Mouse (Mus musculus) kidney, adult 8-10 months (tissue): Measurements from ENCODE around the gene Emc10.

ENCODE experiments used
- DNase-seq, 2 experiments: peaks; one replicate each; pipeline ENCODE4 v3.0.0; 2022

Gene Emc10

DNA sequence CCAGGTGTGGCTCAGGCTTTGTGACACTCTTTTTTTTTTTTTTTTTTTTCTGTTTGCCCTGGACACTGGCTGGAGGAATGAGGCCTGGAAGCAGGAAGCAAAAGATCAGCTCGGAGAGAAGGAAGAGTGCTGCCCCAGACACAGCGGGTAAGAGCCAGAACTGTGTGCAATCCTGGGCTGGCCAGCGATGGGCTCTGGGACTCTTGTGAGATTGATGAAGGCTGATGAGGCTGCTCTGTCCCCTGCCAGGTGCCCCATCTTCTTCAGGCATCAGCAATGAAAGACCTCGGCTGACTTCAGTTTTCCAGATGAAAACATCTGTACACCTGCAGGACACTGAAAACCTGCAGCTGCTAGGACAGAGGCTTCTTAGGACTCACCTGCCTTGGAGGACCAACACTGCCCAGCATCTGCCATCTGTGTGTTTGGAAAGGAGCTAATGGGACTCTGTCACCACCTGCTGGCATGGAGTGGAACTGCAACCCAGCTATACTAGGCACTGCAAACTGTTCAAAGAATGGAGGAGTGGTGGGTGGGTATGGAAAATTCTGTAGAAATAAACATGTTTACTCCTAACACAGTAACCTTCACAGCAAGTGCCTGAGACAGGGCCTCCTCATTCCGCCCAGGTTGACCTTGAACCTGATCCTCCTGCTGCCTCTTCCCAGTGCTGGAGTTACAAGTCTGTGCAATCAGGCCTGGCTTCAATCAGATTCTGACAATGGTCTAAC is 11.3 kb downstream of the Emc10 start:
- peak; percentile 42 to 81 for DNase-seq

DNA sequence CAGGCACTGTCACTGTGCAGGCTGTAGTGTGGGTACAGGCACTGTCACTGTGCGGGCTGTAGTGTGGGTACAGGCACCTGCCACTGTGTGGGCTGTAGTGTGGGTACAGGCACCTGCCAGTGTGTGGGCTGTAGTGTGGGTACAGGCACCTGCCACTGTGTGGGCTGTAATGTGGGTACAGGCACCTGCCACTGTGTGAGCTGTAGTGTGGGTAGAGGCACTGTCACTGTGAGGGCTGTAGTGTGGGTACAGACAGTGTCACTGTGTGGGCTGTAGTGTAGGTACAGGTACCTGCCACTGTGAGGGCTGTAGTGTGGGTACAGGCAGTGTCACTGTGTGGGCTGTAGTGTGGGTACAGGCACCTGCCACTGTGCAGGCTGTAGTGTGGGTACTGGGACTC is 12.2 kb downstream of the Emc10 start:
- no peak for DNase-seq

DNA sequence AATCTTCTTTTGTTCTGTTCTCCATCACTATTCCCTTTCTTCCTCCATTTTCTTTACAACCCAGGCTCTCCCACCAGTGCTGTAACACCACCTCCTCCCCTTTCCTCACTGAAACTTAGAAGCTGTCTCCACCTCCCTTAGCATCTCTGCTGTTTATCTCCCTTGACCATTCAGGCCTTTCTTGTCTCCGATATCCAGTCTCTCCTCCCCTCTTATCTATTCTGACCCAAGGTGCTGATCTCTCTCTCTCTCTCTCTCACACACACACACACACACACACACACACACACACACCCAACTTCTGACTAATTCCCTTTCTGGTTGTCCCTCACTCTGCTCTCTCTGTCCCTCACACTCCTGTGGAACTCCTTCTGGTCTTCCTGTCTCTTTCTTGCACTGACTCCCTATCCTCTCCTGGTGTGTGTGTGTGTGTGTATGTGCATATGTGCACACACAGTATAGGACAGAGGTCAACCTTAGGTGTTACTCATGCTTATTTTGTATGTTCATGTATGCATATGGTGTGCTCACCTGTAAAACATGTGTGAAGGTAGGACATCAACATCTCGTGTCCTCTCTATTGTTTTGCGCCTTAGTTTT is 13.4 kb downstream of the Emc10 start:
- DNase-seq: no peak

DNA sequence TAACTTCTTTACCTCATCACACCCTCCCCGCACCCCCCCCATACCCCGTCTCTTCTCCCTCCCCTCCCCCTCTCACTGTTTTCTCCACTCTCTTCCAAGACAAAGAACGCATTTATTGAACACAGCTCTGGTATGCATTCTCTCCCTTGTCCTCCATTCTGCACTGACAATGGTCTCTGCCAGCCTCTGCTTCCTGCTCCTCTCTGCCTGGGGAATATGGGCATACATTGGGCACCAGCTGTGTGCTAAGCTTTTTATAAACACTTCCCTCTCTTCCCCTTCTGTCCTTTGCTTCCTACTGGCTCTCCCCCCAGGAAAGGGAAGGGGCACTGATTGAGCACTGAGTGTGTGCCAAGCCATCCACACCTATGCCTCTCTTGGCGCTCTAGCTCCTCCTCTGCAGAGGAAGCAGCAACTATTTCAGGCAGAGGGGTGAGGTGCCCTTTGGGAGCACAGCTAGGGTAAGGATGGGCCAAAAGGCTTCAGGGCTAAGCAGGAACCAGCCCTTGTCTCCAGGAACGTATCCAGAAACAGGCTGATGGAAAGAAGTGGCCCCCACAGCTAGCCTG is 21.2 kb downstream of the Emc10 start:
- DNase-seq: no peak

DNA sequence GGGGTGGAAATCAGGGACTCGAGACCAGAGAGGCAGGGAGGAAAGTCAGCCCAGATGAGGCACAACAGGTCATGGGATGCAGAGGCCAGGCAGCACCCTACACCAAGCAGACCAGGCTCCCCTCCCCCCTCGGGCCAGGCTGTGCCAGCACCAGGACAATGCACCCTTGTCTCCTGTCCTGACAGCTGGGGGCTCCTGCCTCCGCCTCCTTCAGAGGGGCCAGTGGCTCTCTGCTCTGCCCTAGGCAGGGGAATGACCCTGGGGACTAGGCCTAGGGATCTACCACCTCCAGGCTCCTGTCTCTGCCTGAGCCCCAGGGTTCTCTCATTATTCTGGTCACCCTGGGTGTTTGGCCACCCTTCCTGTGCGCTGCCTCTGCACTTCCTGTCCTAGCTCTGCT is 21.9 kb downstream of the Emc10 start:
- DNase-seq: no peak

DNA sequence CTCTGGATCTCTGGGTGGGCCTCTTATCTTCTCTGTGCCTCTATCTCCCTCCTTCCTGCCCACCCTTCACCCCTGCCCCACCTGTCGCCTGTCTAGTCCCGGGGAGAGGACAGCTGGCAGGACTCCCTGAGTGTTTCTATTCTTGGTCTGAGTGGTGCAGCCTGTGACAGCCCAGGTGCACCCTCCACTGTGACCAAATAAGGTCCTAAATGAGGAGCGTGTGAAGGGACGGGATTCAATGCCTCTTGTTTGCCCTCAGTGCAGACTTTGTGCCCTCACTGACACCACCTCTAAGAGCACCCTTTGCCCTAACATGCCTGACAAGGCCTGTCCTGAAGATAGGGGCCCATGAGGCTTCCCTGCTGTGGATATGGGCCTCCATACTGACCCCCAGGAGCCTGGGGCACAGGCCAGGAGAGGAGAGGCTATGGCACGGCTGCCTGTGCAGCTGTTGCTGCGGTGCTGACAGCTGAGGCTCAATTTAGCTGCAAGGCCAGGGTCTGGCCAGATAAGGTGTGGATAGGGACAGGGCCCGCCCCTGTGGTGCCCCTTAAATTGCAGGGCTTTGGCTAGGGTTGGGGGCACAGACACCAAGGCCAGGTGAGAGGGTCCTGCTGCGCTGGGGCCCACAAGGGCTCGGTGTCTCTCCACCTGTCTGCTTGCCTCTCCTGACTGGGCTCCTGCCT is 23.2 kb downstream of the Emc10 start:
- DNase-seq: no peak

DNA sequence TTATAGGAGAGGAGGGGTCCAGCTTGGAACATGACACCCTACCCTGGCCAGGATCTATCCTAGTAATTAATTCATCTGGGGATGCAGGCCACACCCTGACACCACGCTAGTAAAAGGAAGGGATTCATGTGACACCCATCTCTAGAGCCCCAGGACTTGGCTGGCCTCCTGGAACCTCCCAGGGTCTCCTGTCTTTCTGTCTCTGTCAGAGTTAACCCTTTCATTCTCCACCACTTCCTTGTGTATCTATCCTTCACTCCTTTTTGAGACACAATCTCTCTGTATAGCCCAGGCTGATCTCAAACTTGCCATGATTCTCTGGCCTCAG is 23.8 kb downstream of the Emc10 start:
- DNase-seq: no peak

DNA sequence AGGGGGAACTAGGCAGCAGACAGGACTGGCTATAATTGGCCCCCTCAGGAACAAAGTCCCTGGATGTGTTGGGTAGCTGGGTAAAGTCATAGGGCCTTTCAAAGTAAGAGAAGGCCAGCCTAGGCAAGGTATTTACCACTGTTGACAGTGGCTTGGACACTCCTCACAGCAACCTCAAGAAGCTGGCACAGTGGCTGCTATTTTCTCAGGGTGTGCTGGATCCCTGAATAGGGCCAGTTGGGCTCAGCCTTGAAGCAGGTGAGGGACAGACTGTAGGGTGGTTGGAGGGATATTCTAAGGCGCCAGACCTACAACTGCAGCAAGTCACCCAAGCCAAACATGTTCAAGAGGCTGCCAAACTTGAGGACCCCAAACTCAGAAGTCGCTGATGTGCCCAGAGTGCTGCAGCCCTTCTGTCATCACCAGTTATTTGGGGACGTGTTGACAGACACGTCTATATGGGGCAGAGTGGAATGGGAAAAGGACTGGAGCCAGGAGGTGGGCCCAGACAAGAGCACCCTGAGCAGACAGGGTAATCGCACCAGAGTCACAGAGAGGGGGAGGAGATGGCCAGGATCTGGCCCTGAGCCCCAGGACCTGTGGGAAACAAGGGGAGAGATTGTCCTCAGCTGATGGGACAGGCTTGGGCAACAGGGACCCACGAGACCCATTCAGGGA is 24.3 kb downstream of the Emc10 start:
- DNase-seq: no peak

DNA sequence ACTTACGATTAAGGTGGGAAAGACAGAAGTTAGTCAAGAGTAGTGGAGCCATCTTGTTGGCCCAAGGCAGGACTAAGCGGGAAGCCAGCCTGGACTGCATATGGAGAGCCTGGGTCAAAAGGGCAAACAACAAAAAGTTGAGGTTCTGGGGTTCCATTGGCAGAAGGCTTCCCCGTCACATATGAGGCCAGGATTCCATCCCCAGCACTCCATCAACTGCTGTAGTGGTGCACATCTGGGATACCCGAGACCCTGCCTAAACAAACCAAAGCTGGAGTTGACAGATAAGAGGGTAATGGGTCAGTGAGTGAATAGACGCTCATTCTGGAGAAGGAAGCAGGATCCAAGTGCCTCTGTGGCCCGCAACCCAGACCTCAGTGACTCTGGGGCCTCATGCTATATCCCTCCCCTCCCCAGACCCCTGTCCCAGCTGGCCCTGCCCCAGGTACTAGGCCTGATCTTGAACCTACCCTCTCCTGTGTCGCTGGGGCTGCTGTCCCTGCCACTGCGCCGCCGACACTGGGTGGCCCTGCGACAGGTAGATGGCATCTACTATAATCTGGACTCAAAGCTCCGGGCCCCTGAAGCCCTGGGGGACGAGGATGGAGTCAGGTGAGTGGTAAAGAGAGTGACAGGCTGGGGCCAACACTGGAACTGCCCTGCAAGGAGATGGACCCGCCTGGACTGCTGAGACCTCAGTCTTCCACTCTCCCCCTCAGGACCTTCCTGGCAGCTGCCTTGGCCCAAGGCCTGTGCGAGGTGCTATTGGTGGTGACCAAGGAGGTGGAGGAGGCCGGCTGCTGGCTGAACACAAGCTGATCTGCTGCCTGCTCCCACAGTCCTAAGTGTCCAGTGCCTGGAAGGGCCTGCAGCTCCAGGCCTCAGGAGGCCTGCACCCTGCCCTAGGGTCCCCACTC is 25.4 kb downstream of the Emc10 start:
- no peak for DNase-seq

DNA sequence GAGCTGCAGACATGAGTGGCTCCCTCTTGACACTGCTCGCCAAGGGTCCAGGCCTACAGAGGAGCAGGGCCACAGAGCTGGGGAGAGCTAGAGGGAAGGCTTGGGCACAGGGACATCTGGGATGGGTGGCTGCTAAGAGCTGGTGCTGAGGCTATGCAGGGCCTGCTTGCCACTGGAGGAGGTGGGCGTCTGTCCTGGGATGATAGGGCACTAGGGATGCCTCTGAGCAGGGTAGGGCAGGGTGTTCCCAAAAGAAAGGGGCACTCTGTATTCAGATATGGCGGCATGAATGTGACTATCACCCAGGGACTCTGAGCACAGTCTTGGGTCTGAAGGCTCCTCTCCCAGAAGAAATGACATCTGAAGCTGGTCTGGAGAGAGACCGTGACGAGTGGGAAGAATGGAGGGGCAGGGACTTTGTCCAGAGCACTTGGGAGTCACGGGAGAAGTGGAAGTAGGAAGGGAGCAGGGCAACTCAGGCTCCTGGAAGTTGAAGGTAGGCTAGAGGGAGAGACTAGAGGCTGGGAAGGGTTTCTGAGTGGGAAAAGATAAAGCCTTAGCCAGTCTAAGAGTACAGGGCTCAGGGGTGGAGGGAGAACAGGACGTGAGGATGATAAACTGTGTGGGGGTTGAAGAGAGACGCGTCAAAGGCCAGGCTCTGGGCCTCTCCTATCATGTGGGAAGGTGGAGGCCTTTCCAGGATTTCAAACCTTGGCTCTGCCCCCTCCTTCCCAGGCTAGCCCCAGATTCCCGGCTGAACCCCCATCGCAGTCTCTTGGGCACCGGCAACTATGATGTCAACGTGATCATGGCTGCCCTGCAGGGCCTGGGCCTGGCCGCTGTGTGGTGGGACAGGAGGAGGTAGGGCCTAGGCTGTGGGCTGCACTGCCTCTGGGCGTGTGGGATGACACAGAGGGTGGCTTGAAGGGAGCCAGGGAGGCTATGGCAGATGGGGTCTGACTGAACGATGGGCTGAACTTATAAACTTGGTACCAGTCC is 26.4 kb downstream of the Emc10 start:
- DNase-seq: no peak

DNA sequence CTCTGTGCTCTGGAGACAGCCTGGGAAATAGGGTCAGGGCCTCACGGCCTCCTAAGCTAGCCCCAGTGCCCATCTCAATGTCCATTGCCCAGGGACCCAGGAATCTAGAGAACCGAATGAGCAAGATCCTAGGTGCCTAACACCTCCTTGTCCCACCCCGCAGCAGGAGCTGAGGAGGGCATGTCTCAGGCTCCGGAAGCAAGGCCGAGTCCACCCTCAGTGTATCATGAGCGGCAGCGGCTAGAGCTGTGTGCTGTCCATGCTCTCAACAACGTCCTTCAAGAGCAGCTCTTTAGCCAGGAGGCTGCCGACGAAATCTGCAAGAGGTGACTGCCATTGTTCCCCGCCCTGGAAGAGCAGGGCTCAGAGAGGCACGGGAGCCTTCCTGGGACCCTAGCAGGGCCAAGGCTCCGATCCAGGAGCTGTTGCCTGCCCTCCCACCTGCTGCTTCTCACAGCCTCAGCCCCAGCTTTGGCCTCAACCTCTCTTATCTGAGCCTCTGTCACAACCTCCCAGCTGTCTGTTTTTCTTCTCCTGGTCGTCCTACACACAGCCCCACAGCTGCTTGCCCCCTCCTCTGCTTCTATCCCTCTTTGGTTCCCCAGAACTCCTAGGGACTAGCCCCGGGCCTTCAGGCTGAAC is 27.6 kb downstream of the Emc10 start:
- DNase-seq: no peak

DNA sequence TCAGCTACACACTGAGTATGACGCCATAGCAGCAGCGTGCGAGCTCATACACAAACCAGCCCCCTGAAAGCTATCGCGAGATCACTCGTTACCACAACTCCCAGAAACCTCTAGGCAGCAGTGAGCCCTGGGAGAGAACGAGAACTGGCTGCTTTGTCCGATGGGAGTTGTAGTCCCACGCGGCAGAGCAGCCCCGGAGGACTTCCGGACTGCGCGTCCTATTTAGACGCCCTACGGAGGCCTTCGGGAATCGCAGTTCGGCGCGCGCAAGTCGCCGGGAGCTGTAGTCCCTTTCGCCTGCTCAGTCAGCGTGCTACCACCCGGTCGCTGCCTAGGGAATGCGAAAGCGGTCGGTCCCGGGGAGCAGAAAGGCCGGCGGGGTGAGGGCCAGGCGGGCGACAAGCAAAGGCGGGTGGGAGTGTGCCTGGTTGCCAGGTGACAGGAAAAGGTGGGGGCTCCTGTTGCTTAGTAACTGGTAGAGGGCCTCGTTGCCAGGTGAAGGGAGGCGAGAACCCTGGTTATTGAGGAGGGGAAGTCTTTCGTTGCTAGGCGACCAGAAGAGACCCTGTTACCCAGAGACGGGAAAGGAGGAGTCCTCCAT is 28.4 kb downstream of the Emc10 start, which contains the start of gene Josd2:
TSS of gene Josd2 (plus strand) at position 170 of the 601 bp plus-strand sequence.
- peak; percentile 96 to 98 for DNase-seq

DNA sequence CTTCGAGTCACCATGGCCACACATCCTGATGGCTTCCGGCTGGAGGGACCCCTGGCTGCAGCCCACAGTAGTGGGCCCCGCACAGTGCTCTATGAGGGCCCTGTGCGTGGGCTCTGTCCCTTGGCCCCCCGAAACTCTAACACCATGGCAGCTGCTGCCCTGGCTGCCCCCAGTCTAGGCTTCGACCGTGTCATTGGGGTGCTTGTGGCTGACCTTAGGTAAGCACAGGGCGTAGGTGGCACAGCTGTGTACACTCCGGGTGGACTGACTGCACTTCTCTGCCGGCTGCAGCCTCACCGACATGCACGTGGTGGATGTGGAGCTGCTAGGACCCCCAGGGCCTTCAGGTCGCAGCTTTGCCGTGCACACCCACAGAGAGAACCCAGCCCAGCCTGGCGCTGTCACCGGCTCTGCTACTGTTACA is 29.4 kb downstream of the Emc10 start:
- no peak for DNase-seq

DNA sequence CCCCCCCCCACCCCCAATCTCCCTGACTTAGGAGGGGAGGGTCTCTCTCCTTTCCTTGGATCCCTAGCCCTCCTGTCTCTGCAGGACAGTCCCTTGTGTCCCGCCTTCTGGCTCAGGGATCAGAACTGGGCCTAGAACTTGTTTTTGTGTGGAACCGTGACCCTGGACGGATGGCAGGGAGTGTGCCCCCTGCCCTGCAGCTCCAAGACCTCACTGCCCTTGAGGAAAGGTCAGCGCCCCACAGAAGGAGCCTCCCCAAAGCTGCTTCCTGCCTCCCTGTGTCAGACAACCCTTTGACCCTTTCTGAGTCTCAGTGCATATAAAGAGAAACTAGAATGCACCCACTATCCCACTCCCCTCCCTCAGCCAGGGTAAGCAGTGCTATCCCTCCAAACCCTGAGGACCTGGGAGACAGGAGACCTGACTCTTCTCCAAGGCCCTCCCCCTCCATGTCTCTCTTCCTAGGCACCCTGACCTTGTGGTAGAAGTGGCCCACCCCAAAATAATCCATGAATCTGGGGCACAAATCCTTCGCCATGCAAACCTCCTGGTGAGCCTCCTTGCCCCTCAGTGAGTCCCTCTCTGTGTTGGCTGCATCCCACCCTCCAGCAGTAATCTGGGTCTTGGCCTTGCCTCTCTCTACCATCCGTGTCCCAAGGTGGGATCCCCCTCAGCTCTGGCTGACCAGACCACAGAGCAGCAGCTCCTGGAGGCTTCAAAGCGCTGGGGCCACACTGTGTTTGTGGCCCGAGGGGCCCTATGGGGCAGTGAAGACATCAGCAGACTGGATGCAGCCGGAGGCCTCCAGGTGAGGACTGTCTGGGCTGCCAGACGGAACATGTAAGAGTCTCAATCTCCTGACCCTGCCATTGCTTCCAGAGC is 30.1 kb downstream of the Emc10 start:
- DNase-seq: no peak

DNA sequence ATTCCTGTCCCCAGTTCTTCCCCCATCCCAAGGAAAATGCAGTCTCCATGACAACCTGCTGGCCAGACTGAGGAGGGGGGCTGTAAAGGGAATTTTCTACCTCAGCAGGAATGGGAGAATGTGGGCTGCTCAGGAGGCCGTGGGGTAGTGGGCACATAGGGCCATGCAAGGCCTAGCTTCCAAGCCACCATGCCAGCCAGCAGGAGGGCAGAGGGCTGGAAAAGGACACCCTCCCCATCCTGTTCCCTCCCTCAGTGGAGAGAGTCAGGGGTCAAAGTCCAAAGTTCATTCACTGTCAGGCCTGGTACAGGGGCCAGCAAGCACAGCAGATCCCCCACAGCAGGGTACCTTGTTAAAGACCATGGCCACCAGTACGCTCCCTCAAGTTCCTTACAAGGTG is 31.2 kb downstream of the Emc10 start, which contains the start of gene Aspdh:
TSS of gene Aspdh (plus strand) at position 281 of the 400 bp plus-strand sequence.
- DNase-seq: peak; percentile 77 to 83

DNA sequence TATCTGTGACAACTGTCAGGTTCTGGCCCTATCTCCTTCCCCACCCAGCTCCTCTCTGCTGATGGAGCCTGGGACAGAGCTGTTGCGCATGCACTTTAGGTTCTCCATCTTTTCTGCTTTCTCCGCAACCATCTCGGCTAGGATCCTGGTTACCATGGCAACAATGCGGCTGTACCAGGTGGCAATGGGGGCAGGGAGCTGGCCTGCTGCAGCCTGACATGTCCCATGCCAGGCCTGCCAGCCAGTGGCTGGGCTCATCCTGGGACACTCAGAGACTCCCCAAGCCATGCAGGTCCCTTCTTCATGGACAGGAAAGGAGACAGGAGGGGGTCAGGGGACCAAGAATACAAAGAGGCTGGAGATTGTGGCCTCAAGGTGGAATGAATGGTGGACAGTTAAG is 31.8 kb downstream of the Emc10 start:
- no peak for DNase-seq

DNA sequence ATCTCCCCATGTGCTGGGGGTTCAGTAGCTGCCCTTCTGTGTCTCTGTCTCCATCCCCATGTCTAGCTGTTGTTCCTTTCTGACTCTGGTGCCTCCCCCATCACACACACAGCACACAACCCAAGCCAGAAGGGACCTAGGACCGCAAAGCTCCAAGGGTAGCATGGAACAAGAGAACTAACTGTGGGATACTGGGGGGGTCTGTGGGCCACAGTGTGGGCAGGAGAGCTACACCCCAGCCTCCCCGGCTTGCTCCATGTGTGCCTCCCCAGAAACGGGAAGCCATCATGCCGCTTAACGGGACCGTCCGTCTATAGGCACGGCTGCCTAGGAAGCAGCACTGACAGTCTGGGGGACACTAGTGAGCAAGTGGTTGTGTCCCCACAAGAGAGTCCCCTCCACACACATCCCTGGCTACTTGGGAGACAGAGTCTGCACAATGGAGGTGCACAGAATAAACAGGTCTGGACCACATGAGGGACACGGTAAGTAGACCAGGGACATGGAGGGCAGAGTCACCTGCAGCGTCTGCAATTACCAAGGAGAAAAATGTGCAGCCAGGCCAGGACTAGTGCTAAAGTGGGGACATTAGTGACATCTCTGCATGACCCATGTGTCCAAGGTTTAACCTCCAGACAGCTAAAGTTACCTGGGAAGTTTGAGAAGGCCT is 32.6 kb downstream of the Emc10 start:
- DNase-seq: no peak

DNA sequence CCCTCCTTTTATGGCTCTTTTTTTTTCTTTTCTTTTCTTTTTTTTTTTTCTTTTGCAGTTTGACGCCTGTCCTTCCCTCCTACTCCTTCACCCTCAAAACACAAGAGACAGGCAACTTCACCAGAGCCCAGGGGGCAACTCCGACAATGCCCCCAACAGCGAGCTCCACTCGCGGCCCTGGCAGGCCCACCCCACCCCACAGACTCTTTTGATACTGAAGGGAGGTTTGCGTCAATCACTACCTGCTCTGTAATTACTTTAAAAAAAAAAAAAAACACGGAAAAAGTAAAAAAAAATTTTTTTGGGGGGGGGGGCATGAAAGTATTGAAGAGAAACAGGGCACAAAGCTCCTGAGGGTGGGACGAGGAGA is 33.3 kb downstream of the Emc10 start:
- no peak for DNase-seq
